Mouse (Mus musculus): ENCODE measurements around the gene Riok1.

Riok1 gene

GRCm38 (mm10) chr13:38036343-38037043 is at the start of gene Riok1:
TSS of gene Riok1 (plus strand) at chr13:38036995.
- no peak for DNase-seq (ENCODE audit: low spot score)

DNA sequence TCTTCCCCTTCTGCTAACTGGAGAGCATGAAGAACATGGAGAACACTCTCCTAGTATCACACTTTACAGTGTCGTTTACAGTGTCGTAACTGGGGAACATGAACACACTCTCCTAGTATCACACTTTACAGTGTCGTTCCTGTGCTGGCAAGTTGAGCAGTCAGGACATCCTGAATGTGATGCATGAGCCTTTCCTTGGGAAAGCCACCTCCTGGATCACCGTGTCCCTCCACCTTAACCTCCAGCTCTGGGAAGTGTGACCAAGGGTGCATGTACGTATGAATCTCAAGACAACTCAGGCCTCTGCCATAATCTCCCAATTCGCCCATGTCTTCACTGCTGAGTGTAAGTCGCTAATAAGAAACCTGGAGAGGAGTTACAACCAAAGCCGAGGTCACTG is 47.1 kb upstream of the Riok1 start:
- no peak for DNase-seq (ENCODE audit: low spot score)

DNA sequence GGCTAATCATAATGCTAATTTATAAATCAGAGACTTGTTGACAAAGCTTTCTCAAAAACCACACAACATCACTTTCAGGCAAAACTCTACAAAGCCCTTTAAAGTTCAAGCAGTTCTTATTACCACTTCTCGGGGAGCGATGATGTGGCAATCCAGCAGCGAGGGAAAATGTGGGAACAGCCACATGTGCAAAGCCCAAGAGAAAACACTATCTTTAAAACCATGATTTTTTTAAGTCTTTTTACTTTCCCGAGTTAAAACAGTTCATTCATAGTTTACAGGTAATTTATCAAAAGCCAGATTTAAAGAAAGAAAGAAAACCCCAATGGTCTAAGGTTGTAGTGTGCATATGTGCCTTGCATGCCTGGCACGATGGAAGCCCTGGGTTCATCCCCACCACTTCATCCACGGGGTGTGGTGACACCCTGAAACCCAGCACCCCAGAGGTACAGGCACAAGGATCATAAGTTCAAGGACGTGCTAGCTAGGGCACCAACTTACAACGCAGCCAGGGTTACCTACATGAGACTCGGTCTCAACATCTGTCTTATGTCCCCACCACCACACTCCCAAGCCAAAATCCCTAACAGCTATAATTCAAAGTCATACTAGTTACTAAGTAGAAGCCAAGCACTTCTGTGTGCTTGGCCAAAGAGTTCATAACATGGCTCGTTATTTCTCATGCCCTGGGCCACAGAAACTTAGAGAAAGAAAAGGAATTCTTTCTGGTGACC is 44.0 kb upstream of the Riok1 start:
- no peak for DNase-seq (ENCODE audit: low spot score)

DNA sequence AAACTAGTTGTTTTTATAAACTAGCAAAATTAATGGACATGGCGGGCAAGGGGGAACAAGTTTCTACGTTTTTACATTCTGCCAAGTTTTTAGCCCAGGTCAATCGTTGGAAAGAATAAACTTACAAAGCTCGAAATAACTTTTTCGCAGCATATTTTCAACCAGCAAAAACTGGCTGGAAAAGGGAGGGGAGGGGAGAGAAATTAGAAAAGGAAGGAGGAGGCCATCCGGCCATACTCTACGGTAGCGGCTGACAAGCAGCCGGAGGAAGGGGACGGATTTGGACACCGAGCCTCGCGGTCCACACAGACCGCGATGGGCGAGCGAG is 43.5 kb upstream of the Riok1 start:
- no peak for DNase-seq (ENCODE audit: low spot score)

- peak; percentile 95 for DNase-seq (ENCODE audit: low spot score)
Measured at GRCm38 (mm10) chr13:37993704-37994404, 42.9 kb upstream of the Riok1 start, which contains the start of gene Ssr1. TSS of gene Ssr1 (minus strand) at chr13:37994217.

GRCm38 (mm10) chr13:37994405-37994749 is 42.4 kb upstream of the Riok1 start:
- DNase-seq (ENCODE audit: low spot score) = no peak

- no peak for DNase-seq (ENCODE audit: low spot score)
Measured at GRCm38 (mm10) chr13:37999713-38000112, 37.1 kb upstream of the Riok1 start.

DNA sequence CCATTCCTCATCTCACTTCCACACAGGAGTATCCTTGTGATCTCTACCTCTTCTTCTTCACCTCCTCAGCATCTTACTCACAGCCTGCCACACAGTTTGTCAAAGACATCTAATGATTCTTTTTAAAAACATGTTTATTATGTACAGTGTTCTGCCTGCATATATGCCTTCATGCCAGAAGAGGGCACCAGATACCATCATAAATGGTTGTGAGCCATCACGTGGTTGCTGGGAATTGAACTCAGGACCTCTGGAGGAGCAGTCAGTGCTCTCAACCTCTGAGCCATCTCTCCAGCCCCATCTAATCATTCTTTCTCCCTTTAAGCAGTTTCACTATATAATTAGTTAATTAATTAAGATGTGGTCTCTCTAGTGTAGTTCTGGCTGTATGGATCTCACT is 34.3 kb upstream of the Riok1 start:
- DNase-seq (ENCODE audit: low spot score) = no peak

DNA sequence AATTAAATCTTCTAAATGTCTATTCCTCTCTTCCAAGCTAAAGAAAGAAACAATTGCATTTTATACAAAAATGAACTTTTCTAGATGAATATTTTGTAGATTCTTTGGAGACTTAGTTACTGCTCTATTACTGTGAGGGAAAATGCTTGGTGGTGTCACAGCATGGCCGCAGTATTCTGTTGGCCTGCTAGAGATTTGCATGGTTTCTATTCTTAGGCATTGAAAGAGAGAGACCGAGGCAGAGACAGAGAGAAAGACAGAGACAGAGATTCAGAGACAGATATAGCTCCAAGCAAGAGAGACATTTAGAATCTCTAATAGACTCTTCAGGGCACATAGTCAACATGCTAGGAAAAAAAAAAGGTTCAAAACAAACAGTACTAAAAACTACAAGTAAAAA is 28.8 kb upstream of the Riok1 start:
- DNase-seq (ENCODE audit: low spot score) = no peak

DNA sequence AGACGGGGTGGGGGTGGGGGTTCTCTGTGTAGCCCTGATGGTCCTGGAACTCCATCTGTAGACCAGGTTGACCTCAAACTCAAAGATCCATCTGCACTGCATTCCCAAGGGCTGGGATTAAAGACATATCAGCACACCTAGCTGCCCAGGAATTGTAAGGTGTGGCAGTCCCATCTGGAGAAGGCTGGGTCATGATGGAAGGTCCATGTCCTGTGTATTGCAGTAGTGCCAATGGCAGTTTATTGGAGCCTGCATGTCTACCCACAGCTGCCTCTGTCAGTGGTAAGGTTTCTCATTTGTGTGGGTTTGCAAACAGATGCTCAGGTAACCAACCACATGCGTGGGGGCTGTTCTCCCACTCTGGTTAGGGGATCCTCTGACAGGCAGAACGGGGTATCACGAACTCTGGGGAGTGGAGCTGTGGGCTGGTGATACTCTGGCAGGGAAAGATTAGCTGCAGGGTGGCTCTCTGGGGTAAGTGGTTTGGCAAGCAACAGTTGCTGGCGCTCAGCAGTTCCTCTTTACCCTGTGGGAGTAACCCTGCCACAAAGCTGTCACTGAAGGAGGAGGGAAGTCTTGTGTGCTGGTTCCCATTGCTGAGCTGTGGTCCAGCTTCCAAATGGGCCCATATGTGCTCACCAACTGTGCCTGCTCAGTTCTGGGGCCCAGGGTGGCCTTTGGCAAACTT is 26.9 kb upstream of the Riok1 start:
- DNase-seq (ENCODE audit: low spot score) = no peak

- no peak for DNase-seq (ENCODE audit: low spot score)
Measured at GRCm38 (mm10) chr13:38010444-38010910, 26.3 kb upstream of the Riok1 start.

- DNase-seq (ENCODE audit: low spot score) = peak; percentile 31
Measured at GRCm38 (mm10) chr13:38012436-38012835, 24.4 kb upstream of the Riok1 start.

DNA sequence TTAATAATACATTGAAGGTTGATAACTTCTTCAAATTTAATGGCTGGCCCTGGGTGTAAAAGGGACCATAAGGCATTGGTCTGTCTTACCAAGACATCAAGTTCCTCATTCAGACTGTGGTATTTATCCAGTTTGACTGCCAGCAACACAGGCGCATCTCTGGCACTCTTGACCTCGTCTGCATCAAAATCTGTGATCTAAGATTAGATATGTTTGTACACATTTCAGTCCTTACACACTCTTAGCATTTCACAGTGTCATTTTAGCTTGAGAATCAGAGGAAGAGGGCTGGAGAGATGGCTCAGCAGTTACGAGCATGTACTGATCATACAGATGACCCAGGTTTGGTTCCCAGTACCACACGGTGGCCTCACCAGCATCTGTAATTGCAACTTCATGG is 21.2 kb upstream of the Riok1 start:
- no peak for DNase-seq (ENCODE audit: low spot score)

DNA sequence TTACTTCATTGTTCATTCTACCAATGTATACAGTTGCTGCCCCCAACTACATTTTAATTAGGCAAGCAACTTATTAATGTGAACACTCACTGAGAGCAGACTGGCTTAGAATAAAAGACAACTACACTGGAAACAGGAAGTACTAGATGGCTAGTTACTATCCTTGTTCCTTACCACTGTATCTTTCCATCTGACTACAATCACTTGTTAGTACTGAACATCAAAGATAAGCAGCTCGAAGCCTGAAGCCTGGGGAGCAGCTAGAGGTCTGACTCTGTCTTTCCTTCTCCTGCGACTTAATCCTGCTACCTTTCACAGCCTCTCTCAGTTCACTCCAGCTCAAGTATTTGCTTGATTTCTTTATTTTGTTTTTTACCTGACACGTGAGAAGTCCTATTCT is 18.0 kb upstream of the Riok1 start:
- no peak for DNase-seq (ENCODE audit: low spot score)

DNA sequence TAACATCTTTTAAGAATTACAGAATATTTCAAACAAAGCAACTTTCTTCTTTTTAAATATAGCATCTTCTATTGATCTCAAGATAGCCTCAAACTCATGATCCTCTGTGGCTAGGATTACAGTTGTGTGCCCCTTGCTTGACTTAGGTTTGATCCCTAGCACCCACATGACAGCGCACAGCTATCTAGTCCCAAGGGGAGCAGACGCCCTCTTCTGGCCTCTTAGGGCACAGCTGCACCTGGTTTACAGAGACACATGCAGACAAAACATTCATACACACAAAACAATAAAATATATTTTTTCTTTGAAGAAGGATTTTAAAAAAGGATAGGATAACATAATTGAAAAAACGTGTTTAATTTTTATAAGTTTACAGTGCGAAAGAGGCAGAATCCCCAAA is 10.9 kb upstream of the Riok1 start:
- no peak for DNase-seq (ENCODE audit: low spot score)

DNA sequence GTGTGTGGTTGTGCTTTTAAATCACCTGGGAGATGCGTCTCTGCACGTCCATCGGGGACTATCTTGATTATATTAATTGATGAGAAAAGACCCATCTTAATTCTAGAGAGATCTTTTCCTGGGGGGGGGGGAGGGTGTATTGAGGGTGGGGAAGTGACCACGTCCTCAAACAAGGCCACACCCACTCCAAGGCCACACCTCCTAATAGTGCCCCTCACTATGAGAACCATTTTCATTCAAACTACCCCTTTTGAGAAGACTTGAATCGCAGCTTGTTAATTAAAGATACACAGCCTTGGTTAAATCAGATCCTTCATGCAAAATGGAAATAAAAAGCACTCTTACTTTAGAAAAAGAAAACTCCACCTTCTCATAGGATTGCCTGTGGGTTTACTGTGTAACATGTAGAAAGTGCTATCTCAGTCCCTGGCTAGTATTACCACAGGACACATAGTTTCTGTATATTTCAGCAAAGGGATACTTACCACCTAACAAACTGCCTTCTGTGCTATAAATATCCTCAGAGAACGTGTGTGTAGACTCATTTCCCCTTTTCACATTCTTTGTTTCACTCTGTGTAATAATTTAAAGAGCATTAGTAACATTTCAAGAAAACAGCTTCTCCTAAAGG is 9.1 kb upstream of the Riok1 start:
- no peak for DNase-seq (ENCODE audit: low spot score)

DNA sequence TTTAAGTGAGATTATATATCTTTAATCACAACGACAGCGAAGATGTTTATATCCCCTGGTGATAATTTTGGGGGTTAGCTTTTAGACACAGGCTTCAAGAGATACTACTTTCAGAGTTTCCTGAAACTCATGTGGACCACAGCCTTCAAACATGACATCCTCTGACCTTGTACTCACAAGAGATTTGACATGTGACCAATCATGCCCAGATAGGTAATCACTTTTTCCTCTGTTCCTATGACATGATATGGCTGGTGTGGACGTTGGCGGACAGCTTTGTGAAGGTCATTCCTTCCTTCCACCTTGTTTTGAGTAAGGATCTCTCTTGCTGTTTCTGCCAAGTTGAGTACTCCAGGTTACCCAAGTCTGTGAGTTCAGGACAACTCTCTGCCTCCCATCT is 8.4 kb upstream of the Riok1 start:
- no peak for DNase-seq (ENCODE audit: low spot score)

GRCm38 (mm10) chr13:38037044-38037687 is 371 bp downstream of the Riok1 start, which contains the start of gene Cage1:
TSS of gene Cage1 (minus strand) at chr13:38037069.
- peak; percentile 96 for DNase-seq (ENCODE audit: low spot score)

DNA sequence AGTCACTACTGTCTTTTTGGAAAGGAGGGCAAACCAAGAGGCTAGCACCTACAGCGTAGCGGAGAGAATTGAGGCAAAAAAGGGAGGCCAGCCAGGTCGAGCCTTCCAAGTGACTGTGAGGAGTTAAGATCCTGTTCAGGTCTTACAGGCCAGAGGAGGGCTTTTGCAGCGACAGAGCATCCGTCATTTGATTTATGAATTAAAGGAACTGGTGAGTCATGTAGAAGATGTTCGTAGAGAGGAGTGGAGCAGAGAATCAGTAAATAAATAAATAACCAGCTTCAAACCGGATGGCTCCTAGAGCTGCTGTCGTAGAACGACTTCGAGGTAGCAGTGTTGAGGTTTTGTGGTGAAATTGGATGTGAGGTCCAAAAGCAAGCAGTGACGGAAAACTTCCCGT is 1.0 kb downstream of the Riok1 start:
- DNase-seq (ENCODE audit: low spot score) = peak; percentile 64

DNA sequence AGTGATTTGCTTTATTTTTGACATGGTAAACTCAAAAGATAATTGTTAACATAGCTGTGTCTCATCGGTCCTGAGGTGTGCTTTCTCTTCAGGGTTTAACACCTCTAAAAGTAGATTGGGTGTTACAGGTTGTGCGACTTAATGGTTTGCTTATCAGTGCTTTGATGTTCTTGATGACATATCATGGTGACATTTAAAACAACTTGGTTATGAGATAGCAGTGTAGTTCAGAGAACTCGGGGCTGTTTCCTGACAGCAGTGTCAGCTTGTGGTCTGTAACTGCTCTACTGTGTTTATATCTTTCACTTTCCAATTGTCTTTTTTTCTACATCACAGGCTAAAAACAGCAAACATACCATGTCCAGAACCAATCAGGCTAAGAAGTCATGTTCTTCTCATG is 13.1 kb downstream of the Riok1 start:
- no peak for DNase-seq (ENCODE audit: low spot score)

GRCm38 (mm10) chr13:38062678-38063077 is 25.9 kb downstream of the Riok1 start:
- no peak for DNase-seq (ENCODE audit: low spot score)
